14 mouse cellular contexts compared by ENCODE assay signal in the genomic region with DNA sequence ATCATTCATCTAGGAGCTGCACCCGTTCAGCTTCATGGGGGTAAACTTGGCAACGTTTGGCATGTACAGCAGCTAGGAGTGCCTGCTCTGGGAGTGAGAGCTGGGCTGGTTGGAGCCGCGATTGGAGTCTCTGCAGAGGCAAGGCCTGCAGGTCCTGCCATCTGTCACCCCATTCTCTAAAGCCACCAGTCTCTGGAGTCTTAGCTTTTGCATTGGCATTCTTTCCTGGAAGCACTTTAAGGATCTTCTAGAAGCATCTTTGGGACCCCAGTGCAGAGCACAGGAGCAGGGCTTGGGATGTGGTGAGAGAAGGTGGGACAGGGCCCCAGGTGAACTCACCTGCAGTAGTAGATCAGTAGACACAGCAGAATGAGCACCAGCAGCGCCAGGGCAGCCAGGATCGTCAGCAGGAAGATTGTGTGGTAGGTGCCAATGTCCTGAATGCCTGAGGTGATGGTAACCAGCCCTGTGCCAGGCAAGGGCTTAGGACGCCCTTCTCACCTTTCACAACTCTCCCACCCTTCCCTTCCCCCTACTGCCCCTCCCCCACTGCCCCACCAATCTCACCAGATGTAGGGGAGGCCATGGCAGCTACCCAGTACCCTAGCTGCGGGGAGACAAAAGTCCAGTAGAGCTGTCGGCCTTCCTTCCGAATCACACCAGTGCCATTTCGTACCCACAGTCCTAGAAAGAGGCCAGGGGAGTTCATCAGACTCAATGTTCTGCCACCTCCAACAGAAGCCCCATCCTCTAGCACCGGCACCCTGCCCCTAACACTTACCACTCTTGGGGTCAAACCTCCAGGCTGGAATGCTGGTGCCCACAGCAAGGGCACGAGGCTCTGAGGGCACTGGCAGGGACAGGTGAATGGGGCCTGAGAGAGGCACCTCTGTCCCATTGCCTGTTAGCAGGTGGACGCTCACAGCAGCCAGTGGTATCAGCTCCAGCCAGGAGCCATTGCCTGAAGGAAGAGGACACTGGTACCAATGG. TPM values are rescaled to one million over a fixed set of nuclear protein-coding genes. Genes with fewer than 3 reads are reported as not detected.
A peak's percentile ranks its signal among the peaks of the same experiment; 100 is the strongest.
DNase-seq lines count a peak whose midpoint lies in the region; ATAC-seq and TF ChIP-seq lines count a peak whose summit lies in the region.
"Had no signal": no experiment of that assay in that cellular context is flagged by ENCODE, and none has a peak within 500 bp of the region (broad histone marks: within the 10 kb centered on the region; RNA-seq: fewer than 3 reads in every experiment).

No protein-coding gene starts in this region.

- H3K27ac ChIP-seq in heart, embryonic 13.5 days (replicated peaks), result no peak overlapping the region
- 0 out of 2 replicates have a peak overlapping the region, but pooled peaks have one; percentile 28 for H3K27ac ChIP-seq in midbrain, embryonic 16.5 days (ENCODE audit: low read length)
- H3K27ac ChIP-seq in midbrain, embryonic 10.5 days (replicated peaks), result no peak overlapping the region
- H3K27ac ChIP-seq in midbrain, postnatal 0 days (ENCODE audit: low read depth, low read length), result peak overlapping the region; percentile 21; the same call in 1 of the 2 replicates
- H3K27ac ChIP-seq: heart, embryonic 15.5 days had no signal

- no peak for TF ChIP-seq CTCF in midbrain, postnatal 0 days (IDR thresholded peaks at IDR 0.05)

- 77% methylated on average over 14 of the region's 14 CpGs for WGBS in heart, embryonic 13.5 days
- 74% methylated on average over 14 of the region's 14 CpGs for WGBS in midbrain, embryonic 16.5 days
- 79% methylated on average over 14 of the region's 14 CpGs for WGBS in midbrain, embryonic 10.5 days
- 80% methylated on average over 14 of the region's 14 CpGs for WGBS in midbrain, postnatal 0 days

- peaks cover 92% of the 10 kb centered on the region for H3K36me3 ChIP-seq in heart, embryonic 13.5 days
- H3K36me3 ChIP-seq in midbrain, embryonic 16.5 days (ENCODE audit: control insufficient read depth, insufficient read depth, low read length), result peaks cover 58% of the 10 kb centered on the region
- H3K36me3 ChIP-seq in midbrain, embryonic 10.5 days, result peaks cover 95% of the 10 kb centered on the region
- peaks cover 66% of the 10 kb centered on the region for H3K36me3 ChIP-seq in midbrain, postnatal 0 days (ENCODE audit: insufficient read depth, low read length)

- peaks cover 15% of the 10 kb centered on the region for H3K27me3 ChIP-seq in heart, embryonic 13.5 days (replicated peaks)
- no peaks in the 10 kb centered on the region for H3K27me3 ChIP-seq in midbrain, embryonic 16.5 days (ENCODE audit: control insufficient read depth, insufficient read depth, low read depth, low read length)
- H3K27me3 ChIP-seq in midbrain, embryonic 10.5 days (ENCODE audit: low read depth, poor library complexity, severe bottlenecking), result peaks cover 61% of the 10 kb centered on the region
- H3K27me3 ChIP-seq in midbrain, postnatal 0 days (ENCODE audit: insufficient read depth, low read length), result no peaks in the 10 kb centered on the region; the same call in 1 of the 2 replicates

- H3K4me3 ChIP-seq in heart, embryonic 13.5 days, result peak overlapping the region; percentile 56; the same call in 1 of the 2 replicates
- no peak overlapping the region for H3K4me3 ChIP-seq in midbrain, embryonic 16.5 days (ENCODE audit: low read depth, low read length)
- H3K4me3 ChIP-seq in midbrain, embryonic 10.5 days, result no peak overlapping the region
- no peak overlapping the region for H3K4me3 ChIP-seq in midbrain, postnatal 0 days (ENCODE audit: low read depth, low read length)

- DNase-seq in heart, adult 8-10 months (ENCODE audit: low spot score), result no peak
- no peak for DNase-seq in midbrain, embryonic 10.5 days (ENCODE audit: low spot score)
- DNase-seq in cerebellum, postnatal 36 days, result peak; percentile 67 to 74
- no peak for DNase-seq in midbrain, postnatal 0 days (ENCODE audit: low spot score)
- DNase-seq in ovary, postnatal 10 days (ENCODE audit: low spot score), result no peak
- no peak for DNase-seq in embryo, embryonic 11 days
- DNase-seq: adrenal gland, postnatal 36 days; kidney, adult 18-20 months; lung, postnatal 14 days; right cerebral cortex, postnatal 14 days; thymus, postnatal 25 days had no signal

- H3K9ac ChIP-seq in heart, embryonic 13.5 days, result peak overlapping the region; percentile 83
- H3K9ac ChIP-seq in midbrain, embryonic 16.5 days (ENCODE audit: low read depth, low read length), result no peak overlapping the region
- H3K9ac ChIP-seq in midbrain, postnatal 0 days (replicated peaks; ENCODE audit: low read length, poor library complexity, severe bottlenecking), result 0 out of 2 replicates have a peak overlapping the region, but pooled peaks have one; percentile 19

- peaks cover 42% of the 10 kb centered on the region for H3K4me1 ChIP-seq in heart, embryonic 13.5 days
- H3K4me1 ChIP-seq in midbrain, embryonic 16.5 days (ENCODE audit: control insufficient read depth, insufficient read depth, low read length), result peaks cover 23% of the 10 kb centered on the region
- peaks cover 38% of the 10 kb centered on the region for H3K4me1 ChIP-seq in midbrain, embryonic 10.5 days
- H3K4me1 ChIP-seq in midbrain, postnatal 0 days (ENCODE audit: insufficient read depth, low read length), result peaks cover 12% of the 10 kb centered on the region; the same call in 1 of the 2 replicates

- peak overlapping the region; percentile 86; the same call in 1 of the 2 replicates for H3K4me2 ChIP-seq in heart, embryonic 13.5 days
- no peak overlapping the region for H3K4me2 ChIP-seq in midbrain, embryonic 16.5 days (ENCODE audit: low read length)
- H3K4me2 ChIP-seq in midbrain, postnatal 0 days (ENCODE audit: low read depth, low read length, poor library complexity, severe bottlenecking), result no peak overlapping the region

- H3K9me3 ChIP-seq in heart, embryonic 13.5 days, result no peaks in the 10 kb centered on the region
- no peaks in the 10 kb centered on the region for H3K9me3 ChIP-seq in midbrain, embryonic 16.5 days (replicated peaks; ENCODE audit: control insufficient read depth, low read length, poor library complexity, severe bottlenecking)
- H3K9me3 ChIP-seq in midbrain, embryonic 10.5 days (replicated peaks), result no peaks in the 10 kb centered on the region
- H3K9me3 ChIP-seq in midbrain, postnatal 0 days (ENCODE audit: low read length), result no peaks in the 10 kb centered on the region
- H3K9me3 ChIP-seq: heart, embryonic 15.5 days had no signal

- no peak for ATAC-seq in heart, embryonic 13.5 days (ENCODE audit: extremely low read depth, insufficient number of reproducible peaks, low FRiP score, low TSS enrichment)
- no peak for ATAC-seq in midbrain, embryonic 16.5 days
- no peak for ATAC-seq in midbrain, postnatal 0 days (ENCODE audit: low FRiP score)

RNA-seq across cellular contexts. Expression of gene Fam171a2, which starts 8.1 kb away (rescaled TPM):
- polyA plus RNA-seq in heart, embryonic 13.5 days (2015; fragmentation: Nextera tagmentation; extraction: Ambion mirVana), result 2.8 and 2.9 TPM in 2 replicates
- total RNA-seq in heart, adult 8-10 months (2022), result 1 to 10 TPM; 2.5 to 5.4 (median 3.6) TPM
- 18.1 and 20.5 TPM in 2 replicates for polyA plus RNA-seq in midbrain, embryonic 16.5 days (2015; fragmentation: Nextera tagmentation; extraction: Ambion mirVana)
- polyA plus RNA-seq in midbrain, embryonic 10.5 days (2016; fragmentation: Nextera tagmentation; extraction: Ambion mirVana), result 3.0 and 4.0 TPM in 2 replicates
- total RNA-seq in midbrain, postnatal 0 days (2014; rRNA removed), result 584 and 605 TPM in 2 replicates
- polyA plus RNA-seq in midbrain, postnatal 0 days (2015; fragmentation: Nextera tagmentation; extraction: Ambion mirVana), result 22.5 and 25.4 TPM in 2 replicates

RNA-seq across cellular contexts. Expression of gene Grn, which starts 9.3 kb away (rescaled TPM):
- polyA plus RNA-seq in heart, embryonic 13.5 days (2015; fragmentation: Nextera tagmentation; extraction: Ambion mirVana), result 220 and 224 TPM in 2 replicates
- total RNA-seq in heart, adult 8-10 months (2022), result 10 to 100 TPM; 76.5 to 84.8 (median 79.6) TPM
- 65.2 and 75.8 TPM in 2 replicates for polyA plus RNA-seq in midbrain, embryonic 16.5 days (2015; fragmentation: Nextera tagmentation; extraction: Ambion mirVana)
- polyA plus RNA-seq in midbrain, embryonic 10.5 days (2016; fragmentation: Nextera tagmentation; extraction: Ambion mirVana), result 63.5 and 77.1 TPM in 2 replicates
- 74.2 and 78.0 TPM in 2 replicates for total RNA-seq in midbrain, postnatal 0 days (2014; rRNA removed)
- 90.4 and 91.7 TPM in 2 replicates for polyA plus RNA-seq in midbrain, postnatal 0 days (2015; fragmentation: Nextera tagmentation; extraction: Ambion mirVana)

RNA-seq across cellular contexts. Expression of gene Itga2b, which starts 30.5 kb away (rescaled TPM):
- 10.5 and 11.3 TPM in 2 replicates for polyA plus RNA-seq in heart, embryonic 13.5 days (2015; fragmentation: Nextera tagmentation; extraction: Ambion mirVana)
- total RNA-seq in heart, adult 8-10 months (2022), result 1 to 10 TPM; 3.4 to 7.2 (median 4.4) TPM
- 8.3 and 11.6 TPM in 2 replicates for polyA plus RNA-seq in midbrain, embryonic 16.5 days (2015; fragmentation: Nextera tagmentation; extraction: Ambion mirVana)
- polyA plus RNA-seq in midbrain, embryonic 10.5 days (2016; fragmentation: Nextera tagmentation; extraction: Ambion mirVana), result 5.8 and 6.9 TPM in 2 replicates
- 2.6 and 4.7 TPM in 2 replicates for total RNA-seq in midbrain, postnatal 0 days (2014; rRNA removed)
- polyA plus RNA-seq in midbrain, postnatal 0 days (2015; fragmentation: Nextera tagmentation; extraction: Ambion mirVana), result 15.4 and 15.5 TPM in 2 replicates

RNA-seq across cellular contexts. Expression of gene Slc25a39, which starts 31.6 kb away (rescaled TPM):
- 287 and 294 TPM in 2 replicates for polyA plus RNA-seq in heart, embryonic 13.5 days (2015; fragmentation: Nextera tagmentation; extraction: Ambion mirVana)
- total RNA-seq in heart, adult 8-10 months (2022), result 100 to 1,000 TPM; 174 to 204 (median 197) TPM
- 144 and 150 TPM in 2 replicates for polyA plus RNA-seq in midbrain, embryonic 16.5 days (2015; fragmentation: Nextera tagmentation; extraction: Ambion mirVana)
- polyA plus RNA-seq in midbrain, embryonic 10.5 days (2016; fragmentation: Nextera tagmentation; extraction: Ambion mirVana), result 234 and 249 TPM in 2 replicates
- total RNA-seq in midbrain, postnatal 0 days (2014; rRNA removed), result 139 and 176 TPM in 2 replicates
- polyA plus RNA-seq in midbrain, postnatal 0 days (2015; fragmentation: Nextera tagmentation; extraction: Ambion mirVana), result 132 and 148 TPM in 2 replicates

RNA-seq across cellular contexts. Expression of gene Rundc3a, which starts 46.2 kb away (rescaled TPM):
- polyA plus RNA-seq in heart, embryonic 13.5 days (2015; fragmentation: Nextera tagmentation; extraction: Ambion mirVana), result 1.1 and 1.7 TPM in 2 replicates
- total RNA-seq in heart, adult 8-10 months (2022), result under 1 TPM in 1 of 4 experiments, not detected in 3; 0.16 TPM
- 151 and 155 TPM in 2 replicates for polyA plus RNA-seq in midbrain, embryonic 16.5 days (2015; fragmentation: Nextera tagmentation; extraction: Ambion mirVana)
- polyA plus RNA-seq in midbrain, embryonic 10.5 days (2016; fragmentation: Nextera tagmentation; extraction: Ambion mirVana), result 21.5 and 40.7 TPM in 2 replicates
- total RNA-seq in midbrain, postnatal 0 days (2014; rRNA removed), result 379 and 397 TPM in 2 replicates
- 127 and 133 TPM in 2 replicates for polyA plus RNA-seq in midbrain, postnatal 0 days (2015; fragmentation: Nextera tagmentation; extraction: Ambion mirVana)

Comparison
In these comparisons a context has a peak if more than half of its experiments do, and no peak if none do; other contexts are left out.
1. H3K27ac ChIP-seq: peak in midbrain, embryonic 16.5 days (single experiment) and midbrain, postnatal 0 days (single experiment); none in heart, embryonic 13.5 days (single experiment) and midbrain, embryonic 10.5 days (single experiment).
2. DNase-seq: peak in cerebellum, postnatal 36 days (2 of 2); none in heart, adult 8-10 months (single experiment), midbrain, embryonic 10.5 days (single experiment), midbrain, postnatal 0 days (single experiment), ovary, postnatal 10 days (single experiment) and embryo, embryonic 11 days (single experiment).